Mouse (Mus musculus): ENCODE results near the gene Krtap26-1. TPM values are rescaled to one million over a fixed set of nuclear protein-coding genes. Genes with fewer than 3 reads are reported as not detected.

The Krtap26-1 gene
- total RNA-seq (2023) = not detected

DNA sequence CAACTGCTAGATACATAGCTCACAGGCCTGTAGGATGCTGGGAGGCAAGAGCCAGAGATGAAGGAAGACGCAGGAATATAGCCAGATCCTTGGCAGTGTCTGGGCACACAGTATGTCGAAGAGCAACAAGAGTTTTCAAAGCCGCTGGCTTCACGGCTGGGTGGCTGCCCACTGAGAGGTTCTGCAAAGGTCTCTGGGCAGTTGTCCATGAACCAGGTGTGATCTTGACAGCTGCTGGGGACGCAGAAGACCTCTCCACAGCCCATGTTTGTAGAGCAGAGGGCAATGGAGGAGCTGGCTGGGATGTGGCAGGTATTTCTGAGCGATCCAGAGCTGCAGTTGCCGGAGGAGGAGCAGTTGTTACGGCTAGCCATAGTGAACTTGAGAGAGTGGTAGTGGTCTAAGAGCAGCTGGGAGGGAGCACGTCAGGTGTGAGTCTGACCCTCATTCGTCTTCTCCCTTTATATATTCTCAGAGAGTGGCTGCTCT, at the start of gene Krtap26-1:
Gene Krtap26-1 (minus strand): TSS at position 439 of the 489 bp plus-strand sequence.

GRCm38 (mm10) chr16:88671571-88671970, 24.0 kb upstream of the Krtap26-1 start, which contains the start of gene Krtap27-1:
Gene Krtap27-1, minus strand, starts transcription at chr16:88671671.

DNA sequence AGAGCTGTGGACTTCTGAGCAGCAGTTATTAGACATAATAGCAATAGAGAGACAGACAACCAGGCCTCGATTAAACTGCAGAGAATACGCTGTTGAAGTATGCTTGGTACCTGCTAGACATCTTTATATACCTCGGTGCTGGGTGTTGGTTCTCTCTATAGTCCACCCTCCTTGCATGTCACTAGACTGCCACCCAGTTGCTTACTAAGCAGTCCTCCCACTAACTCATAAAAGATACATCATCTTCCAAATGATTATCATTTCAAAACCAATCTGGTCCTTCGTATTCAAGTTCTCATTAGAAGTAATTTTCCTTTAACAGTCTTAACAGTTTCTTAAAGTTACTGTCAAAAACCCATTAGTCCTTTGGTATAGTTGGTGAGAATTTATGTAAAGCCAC, 20.0 kb downstream of the Krtap26-1 start, which contains the start of gene 2310079G19Rik:
Gene 2310079G19Rik (minus strand): TSS at position 101 of the 400 bp plus-strand sequence.

DNA sequence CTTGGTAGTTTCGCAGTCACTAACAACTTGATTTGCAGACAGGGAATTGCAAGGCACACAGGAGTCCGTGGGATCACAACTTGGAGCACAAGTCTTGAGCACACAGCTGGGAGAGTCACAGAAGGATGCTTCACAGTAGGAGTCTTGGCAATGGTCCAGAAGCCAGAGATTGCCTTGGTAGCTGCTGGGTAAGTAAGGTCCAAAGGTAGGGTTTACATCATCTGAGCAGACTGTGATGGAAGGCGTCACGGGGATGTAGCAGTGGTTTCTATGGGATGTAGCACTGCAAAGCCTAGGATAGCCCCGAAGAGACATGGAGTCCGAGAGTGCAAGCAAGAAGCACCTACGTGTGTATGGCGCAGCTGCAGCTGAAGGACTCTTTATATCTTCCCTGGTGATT, 35.7 kb downstream of the Krtap26-1 start, which contains the start of gene Krtap24-1:
Gene Krtap24-1 (minus strand): TSS at position 358 of the 400 bp plus-strand sequence.

Other genes starting within 250 kb of the Krtap26-1 start
- not detected for gene Cldn17, start 140.8 kb downstream of the Krtap26-1 start, total RNA-seq (2023)
- not detected for gene Cldn8, start 84.6 kb downstream of the Krtap26-1 start, total RNA-seq (2023)
- not detected for gene Krtap24-1, start 35.5 kb downstream of the Krtap26-1 start, total RNA-seq (2023)
- not detected for gene 2310079G19Rik, start 20.1 kb downstream of the Krtap26-1 start, total RNA-seq (2023)
- gene Krtap27-1, start 23.9 kb upstream of the Krtap26-1 start, total RNA-seq (2023) = not detected
- gene 2310061N02Rik, start 60.2 kb upstream of the Krtap26-1 start, total RNA-seq (2023) = not detected
- gene Krtap13-1, start 81.1 kb upstream of the Krtap26-1 start, total RNA-seq (2023) = not detected
- gene Krtap13, start 103.8 kb upstream of the Krtap26-1 start, total RNA-seq (2023) = not detected
- not detected for gene 2310034C09Rik, start 111.1 kb upstream of the Krtap26-1 start, total RNA-seq (2023)
- gene 2310057N15Rik, start 126.4 kb upstream of the Krtap26-1 start, total RNA-seq (2023) = not detected
- gene Gm5965, start 130.1 kb upstream of the Krtap26-1 start, total RNA-seq (2023) = not detected
- gene Gm20741, start 164.4 kb upstream of the Krtap26-1 start, total RNA-seq (2023) = not detected
- not detected for gene Krtap15, start 172.4 kb upstream of the Krtap26-1 start, total RNA-seq (2023)
- gene Krtap14, start 178.3 kb upstream of the Krtap26-1 start, total RNA-seq (2023) = not detected
- not detected for gene Krtap19-1, start 221.6 kb upstream of the Krtap26-1 start, total RNA-seq (2023)
- not detected for gene Krtap19-2, start 226.5 kb upstream of the Krtap26-1 start, total RNA-seq (2023)
- gene Krtap19-3, start 230.2 kb upstream of the Krtap26-1 start, total RNA-seq (2023) = not detected
- gene Krtap19-4, start 237.3 kb upstream of the Krtap26-1 start, total RNA-seq (2023) = not detected
- not detected for gene Krtap19-5, start 248.7 kb upstream of the Krtap26-1 start, total RNA-seq (2023)